Mouse (Mus musculus) MEL (cell line): ENCODE data around the gene Wdr5b. TPM values are rescaled to one million over a fixed set of nuclear protein-coding genes. Genes with fewer than 3 reads are reported as not detected.

Experiments
- DNase-seq: peaks from one replicate; pipeline ENCODE4 v3.0.0; 2011; ENCODE audit warnings: low read depth, low spot score
- H3K27ac ChIP-seq: 2 replicates; pipeline ENCODE4 v1.5.1; 2012; ENCODE audit warnings: low read depth, mild to moderate bottlenecking, control low read depth, low read length, moderate library complexity; ENCODE audit not compliant: control insufficient read depth
- H3K27me3 ChIP-seq, 2 experiments: fragments of 150-350 bp in 1 of 2; sonication (generic) in 1 of 2; 2 replicates each; pipeline ENCODE4 v1.6.1; 2012; ENCODE audit warnings: low read length in 2 of 2, mild to moderate bottlenecking in 2 of 2, improper control_type of control experiment in 1 of 2, moderate library complexity in 1 of 2; ENCODE audit not compliant: insufficient read depth in 2 of 2, control insufficient read depth in 1 of 2
- H3K36me3 ChIP-seq, 2 experiments: 2 replicates each; pipeline ENCODE4 v1.6.1; 2012 to 2014; ENCODE audit warnings: low read length in 2 of 2, improper control_type of control experiment in 1 of 2, inconsistent platforms in 1 of 2, mild to moderate bottlenecking in 1 of 2; ENCODE audit not compliant: insufficient read depth in 2 of 2, control insufficient read depth in 1 of 2
- H3K4me1 ChIP-seq, 2 experiments: fragments of 150-350 bp in 1 of 2; sonication (generic) in 1 of 2; 2 replicates each; pipeline ENCODE4 v1.6.1; 2012; ENCODE audit warnings: low read length in 2 of 2, improper control_type of control experiment in 1 of 2, mild to moderate bottlenecking in 1 of 2; ENCODE audit not compliant: insufficient read depth in 2 of 2, control insufficient read depth in 1 of 2
- H3K4me3 ChIP-seq, 2 experiments: fragments of 150-350 bp in 1 of 2; sonication (generic) in 1 of 2; 2 replicates each; pipeline ENCODE4 v1.5.1; 2012; ENCODE audit warnings: low read depth in 2 of 2, low read length in 2 of 2, mild to moderate bottlenecking in 2 of 2, moderate library complexity in 2 of 2, control low read depth in 1 of 2, improper control_type of control experiment in 1 of 2; ENCODE audit not compliant: control insufficient read depth in 1 of 2, insufficient read depth in 1 of 2
- H3K79me2 ChIP-seq: 2 replicates; pipeline ENCODE4 v1.6.1; 2012; ENCODE audit warnings: mild to moderate bottlenecking, low read length, moderate library complexity; ENCODE audit not compliant: control insufficient read depth, poor library complexity, insufficient read depth
- H3K9ac ChIP-seq: 2 replicates; pipeline ENCODE4 v1.6.1; 2012; ENCODE audit warnings: low read depth, mild to moderate bottlenecking, control low read depth, low read length, moderate library complexity; ENCODE audit not compliant: control insufficient read depth, poor library complexity, severe bottlenecking
- H3K9me3 ChIP-seq: fragments of 150-350 bp; sonication (generic); replicated peaks from 2 replicates; pipeline ENCODE4 v1.6.1; 2012; ENCODE audit warnings: mild to moderate bottlenecking, low read length, improper control_type of control experiment, moderate library complexity; ENCODE audit not compliant: insufficient read depth
- BHLHE40 ChIP-seq: IDR thresholded peaks from 2 replicates; pipeline ENCODE4 v1.6.1; 2012; ENCODE audit warnings: low read depth, mild to moderate bottlenecking, inconsistent platforms, low read length, improper control_type of control experiment, borderline replicate concordance
- CHD1 ChIP-seq: IDR thresholded peaks from 2 replicates; pipeline ENCODE4 v1.6.1; 2012; ENCODE audit warnings: low read depth, mild to moderate bottlenecking, inconsistent platforms, low read length, improper control_type of control experiment
- CHD2 ChIP-seq: IDR thresholded peaks from 2 replicates; pipeline ENCODE4 v1.6.1; 2011; ENCODE audit warnings: low read length, improper control_type of control experiment
- CTCF ChIP-seq, 3 experiments: IDR thresholded peaks in 2 of 3; conservative IDR thresholded peaks in 1 of 3; 2 replicates each; pipeline ENCODE4 v1.5.1; 2011 to 2012; ENCODE audit warnings: low read length in 3 of 3, low read depth in 2 of 3, mild to moderate bottlenecking in 2 of 3, improper control_type of control experiment in 1 of 3, inconsistent platforms in 1 of 3, mixed read lengths in 1 of 3, moderate library complexity in 1 of 3; ENCODE audit not compliant: control insufficient read depth in 1 of 3, insufficient read depth in 1 of 3, poor library complexity in 1 of 3, severe bottlenecking in 1 of 3
- E2F4 ChIP-seq: IDR thresholded peaks from 2 replicates; pipeline ENCODE4 v1.6.1; 2011; ENCODE audit warnings: low read depth, low read length, improper control_type of control experiment, borderline replicate concordance
- ELF1 ChIP-seq: IDR thresholded peaks from 2 replicates; pipeline ENCODE4 v1.6.1; 2014; ENCODE audit warnings: low read depth, mild to moderate bottlenecking, inconsistent platforms, low read length, improper control_type of control experiment, moderate library complexity
- EP300 ChIP-seq, 2 experiments: IDR thresholded peaks; 2 replicates each; pipeline ENCODE4 v1.6.1; 2011; ENCODE audit warnings: improper control_type of control experiment in 2 of 2, low read length in 2 of 2, low read depth in 1 of 2, mild to moderate bottlenecking in 1 of 2
- GABPA ChIP-seq: IDR thresholded peaks from 2 replicates; pipeline ENCODE4 v1.6.1; 2012; ENCODE audit warnings: low read depth, mild to moderate bottlenecking, inconsistent platforms, low read length, improper control_type of control experiment, moderate library complexity
- JUND ChIP-seq: IDR thresholded peaks from 2 replicates; pipeline ENCODE4 v1.6.1; 2011; ENCODE audit warnings: low read depth, mild to moderate bottlenecking, improper control_type of control experiment, low read length
- KAT2A ChIP-seq: conservative IDR thresholded peaks from 2 replicates; pipeline ENCODE4 v1.6.1; 2012; ENCODE audit warnings: low read depth, low read length, improper control_type of control experiment, inconsistent platforms
- MAX ChIP-seq: IDR thresholded peaks from 2 replicates; pipeline ENCODE4 v1.6.1; 2011; ENCODE audit warnings: low read length, improper control_type of control experiment
- MAZ ChIP-seq: IDR thresholded peaks from 2 replicates; pipeline ENCODE4 v1.6.1; 2012; ENCODE audit warnings: low read depth, mild to moderate bottlenecking, inconsistent platforms, low read length, improper control_type of control experiment
- MEF2A ChIP-seq: IDR thresholded peaks from 2 replicates; pipeline ENCODE4 v1.6.1; 2014; ENCODE audit warnings: low read depth, mild to moderate bottlenecking, inconsistent platforms, low read length, improper control_type of control experiment; ENCODE audit not compliant: poor library complexity, insufficient replicate concordance, severe bottlenecking; ENCODE audit errors: extremely low read depth
- NELFE ChIP-seq: IDR thresholded peaks from 2 replicates; pipeline ENCODE4 v1.6.1; 2011; ENCODE audit warnings: low read depth, low read length, improper control_type of control experiment
- NRF1 ChIP-seq: IDR thresholded peaks from 2 replicates; pipeline ENCODE4 v1.6.1; 2014; ENCODE audit warnings: low read depth, mild to moderate bottlenecking, inconsistent platforms, low read length, improper control_type of control experiment, moderate library complexity; ENCODE audit not compliant: poor library complexity, insufficient read depth, severe bottlenecking
- POLR2A ChIP-seq, 2 experiments: IDR thresholded peaks; 2 replicates each; pipeline ENCODE4 v1.6.1; 2011 to 2012; ENCODE audit warnings: low read length in 2 of 2, mild to moderate bottlenecking in 2 of 2, control low read depth in 1 of 2, improper control_type of control experiment in 1 of 2, low read depth in 1 of 2, moderate library complexity in 1 of 2; ENCODE audit not compliant: control insufficient read depth in 1 of 2, insufficient read depth in 1 of 2, poor library complexity in 1 of 2
- POLR2AphosphoS2 ChIP-seq: IDR thresholded peaks from 2 replicates; pipeline ENCODE4 v1.6.1; 2011; ENCODE audit warnings: low read length, improper control_type of control experiment
- POLR2AphosphoS5 ChIP-seq: IDR thresholded peaks from 2 replicates; pipeline ENCODE4 v1.6.1; 2012; ENCODE audit warnings: low read depth, borderline replicate concordance, mild to moderate bottlenecking, inconsistent platforms, low read length, moderate library complexity, mixed read lengths
- SMC3 ChIP-seq: IDR thresholded peaks from 2 replicates; pipeline ENCODE4 v1.6.1; 2011; ENCODE audit warnings: low read depth, low read length, improper control_type of control experiment
- TAL1 ChIP-seq: IDR thresholded peaks from 2 replicates; pipeline ENCODE4 v1.6.1; 2012; ENCODE audit warnings: mild to moderate bottlenecking, inconsistent platforms, low read length, moderate library complexity, mixed read lengths
- TBP ChIP-seq: IDR thresholded peaks from 2 replicates; pipeline ENCODE4 v1.8.0; 2011; ENCODE audit warnings: low read depth, low read length, improper control_type of control experiment
- polyA plus RNA-seq, 2 experiments: library from polyadenylated mRNA; stranded (reverse) in 1 of 2; unstranded in 1 of 2; fragments of >175 nt in 1 of 2; fragments of >200 nt in 1 of 2; gene quantifications; 2 replicates each; pipeline versions ENCODE4 v1.2.1 to v1.2.4; 2012; ENCODE audit warnings: low replicate concordance in 2 of 2, low read depth in 1 of 2; ENCODE audit not compliant: insufficient read length in 2 of 2, insufficient read depth in 1 of 2, missing spikeins in 1 of 2
- total RNA-seq: library from RNA; depleted of rRNA; stranded (reverse); fragments of 300-350 nt; gene quantifications from 2 replicates; pipeline ENCODE4 v1.2.3, GENCODE M21; 2012

Wdr5b gene
- total and polyA plus RNA-seq, 3 experiments = 1.7 to 3.3 TPM; not detected in 1

DNA sequence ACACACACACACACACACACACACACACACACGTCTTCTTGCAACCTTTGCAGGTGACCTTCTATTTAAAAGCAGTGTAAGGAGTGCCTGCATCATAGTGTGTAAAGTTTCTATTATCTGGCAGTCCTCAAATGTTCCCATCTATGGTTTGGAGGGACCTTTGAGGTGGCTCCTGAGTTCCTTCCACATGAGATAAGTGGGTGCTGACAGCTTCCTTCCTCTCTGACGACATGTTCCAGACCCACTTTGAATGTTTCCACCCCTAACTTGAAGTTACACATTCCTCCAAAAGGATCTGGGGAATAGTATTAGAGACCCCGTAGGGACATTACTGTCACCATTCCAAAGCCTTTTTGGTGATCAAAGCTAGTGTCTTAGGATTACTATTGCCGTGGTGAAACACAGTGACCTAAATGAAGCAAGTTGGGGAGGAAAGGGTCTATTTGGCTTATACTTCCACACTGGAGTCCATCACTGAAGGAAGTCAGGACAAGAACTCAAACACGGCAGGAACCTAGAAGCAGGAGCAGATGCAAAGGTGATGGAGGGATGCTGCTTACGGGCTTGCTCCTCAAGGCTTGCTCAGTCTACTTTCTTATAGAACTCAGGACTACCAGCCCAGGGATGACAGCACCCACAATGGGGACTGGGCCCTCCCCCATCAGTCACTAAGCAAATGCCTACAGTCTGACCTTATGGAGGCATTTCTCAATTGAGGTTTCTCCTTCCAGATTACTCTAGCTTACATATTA lies 12.7 kb downstream of the Wdr5b start:
- Histone ChIP-seq H3K4me3 (no peak overlapping the region), H3K79me2 (no peaks in the 10 kb centered on the region), H3K4me1 (peaks cover 3 to 6% of the 10 kb centered on the region in 2 experiments; a peak in 2 of 4 replicates), H3K9ac (no peak overlapping the region), H3K27ac (no peak overlapping the region), H3K27me3 (no peaks in the 10 kb centered on the region), H3K9me3 (no peaks in the 10 kb centered on the region), H3K36me3 (peaks cover 2 to 7% of the 10 kb centered on the region in 2 experiments; a peak in 3 of 4 replicates)
- TF ChIP-seq TAL1 (no peak), KAT2A (no peak), CHD1 (no peak), POLR2A (IDR thresholded peaks at IDR 0.05; ENCODE audit: control insufficient read depth in 1 of 2, insufficient read depth in 1 of 2, low read depth in 1 of 2, low read length in 2 of 2, poor library complexity in 1 of 2) (no peak), BHLHE40 (no peak)
- no peak for DNase-seq

DNA sequence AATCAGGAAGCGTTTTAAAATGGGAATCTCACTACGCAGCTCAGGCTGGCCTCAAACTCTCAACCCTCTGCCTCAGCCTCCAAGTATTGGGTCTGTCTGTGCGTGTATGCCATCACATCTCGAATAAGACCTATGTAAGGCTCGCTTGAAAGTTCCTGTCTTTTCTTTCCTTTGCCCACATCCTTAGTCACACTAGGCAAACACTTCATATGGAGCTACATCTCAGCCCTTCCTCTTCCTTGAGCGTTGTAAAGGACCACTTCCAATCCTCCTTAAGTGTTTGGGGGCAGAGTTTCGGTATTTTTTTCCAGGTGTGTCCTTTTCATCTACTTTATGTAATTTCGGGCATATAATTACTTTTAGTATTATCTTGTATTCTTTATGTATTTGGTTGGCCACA lies 13.9 kb downstream of the Wdr5b start:
- Histone ChIP-seq H3K4me1 (peaks cover 8 to 11% of the 10 kb centered on the region in 2 experiments; a peak in 3 of 4 replicates), H3K4me3 (no peak overlapping the region), H3K79me2 (no peaks in the 10 kb centered on the region), H3K36me3 (peaks cover 0 to 10% of the 10 kb centered on the region in 2 experiments; a peak in 3 of 4 replicates), H3K9ac (no peak overlapping the region), H3K27me3 (no peaks in the 10 kb centered on the region), H3K9me3 (no peaks in the 10 kb centered on the region), H3K27ac (no peak overlapping the region)
- no peak for DNase-seq
- no peak for TF ChIP-seq JUND
- TF ChIP-seq NELFE = no peak
- no peak for TF ChIP-seq KAT2A

DNA sequence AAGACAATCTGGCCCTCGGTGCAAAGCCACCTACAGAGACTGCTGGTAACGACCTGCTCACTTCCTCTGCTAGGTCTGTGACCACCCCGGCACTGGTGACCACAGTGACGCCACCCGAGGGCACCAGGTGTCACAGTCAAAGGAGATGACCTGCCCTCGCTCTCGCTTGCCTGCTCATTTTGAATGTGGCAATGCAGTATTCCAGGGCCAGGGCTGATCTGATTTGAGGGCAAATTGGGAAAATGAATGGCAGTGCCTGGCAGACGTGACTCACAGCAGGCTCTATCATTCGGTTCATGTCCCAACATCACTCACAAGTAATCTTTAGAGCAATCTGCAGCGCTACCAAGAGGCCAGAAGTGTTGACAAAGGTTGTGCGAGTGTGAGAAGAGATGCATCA lies 15.4 kb downstream of the Wdr5b start:
- Histone ChIP-seq H3K4me1 (peaks cover 8 to 11% of the 10 kb centered on the region in 2 experiments; a peak in 3 of 4 replicates), H3K4me3 (no peak overlapping the region), H3K27ac (no peak overlapping the region), H3K9me3 (no peaks in the 10 kb centered on the region), H3K27me3 (no peaks in the 10 kb centered on the region), H3K9ac (no peak overlapping the region), H3K36me3 (peaks cover 0 to 10% of the 10 kb centered on the region in 2 experiments; a peak in 3 of 4 replicates), H3K79me2 (no peaks in the 10 kb centered on the region)
- DNase-seq = no peak
- TF ChIP-seq POLR2AphosphoS2 (no peak), EP300 (IDR thresholded peaks at IDR 0.05; ENCODE audit: low read depth in 1 of 2, low read length in 2 of 2) (no peak), MAZ (no peak), CHD2 (no peak), GABPA (no peak), SMC3 (no peak), JUND (no peak), MAX (no peak), MEF2A (no peak), ELF1 (no peak), NRF1 (no peak), TBP (no peak), CTCF (IDR thresholded peaks at IDR 0.05 in 2 of 3, conservative IDR thresholded peaks at IDR 0.05 in 1 of 3; ENCODE audit: control insufficient read depth in 1 of 3, insufficient read depth in 1 of 3, low read depth in 2 of 3, low read length in 3 of 3, poor library complexity in 1 of 3, severe bottlenecking in 1 of 3) (no peak), KAT2A (no peak), BHLHE40 (no peak), E2F4 (no peak), POLR2AphosphoS5 (no peak)
